Mouse (Mus musculus): ENCODE results near the gene Atp6v0a1.
A peak's percentile ranks its signal among the peaks of the same experiment; 100 is the strongest.

Gene Atp6v0a1

GRCm38 (mm10) chr11:101009046-101009887 lies at the start of gene Atp6v0a1:
TSS of gene Atp6v0a1 (plus strand) at chr11:101009452.
- DNase-seq = peak; percentile 94

DNA sequence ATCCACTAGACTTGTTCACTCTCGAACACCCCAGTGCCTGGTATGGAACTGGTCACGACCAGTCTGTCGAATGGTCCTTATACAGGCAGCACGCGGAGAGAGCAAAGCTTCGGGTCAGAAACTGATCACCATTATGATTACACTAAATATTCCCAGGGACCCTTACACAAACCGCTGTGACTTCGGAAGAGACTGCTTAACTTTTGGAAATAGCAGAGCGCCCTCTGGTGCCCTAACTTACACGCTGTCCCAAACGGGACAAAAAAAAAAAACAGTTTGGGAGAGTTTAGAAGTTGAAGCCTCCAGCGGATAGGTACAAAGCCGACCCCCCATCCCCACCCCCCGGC lies 49.8 kb upstream of the Atp6v0a1 start:
- peak; percentile 85 for DNase-seq

DNA sequence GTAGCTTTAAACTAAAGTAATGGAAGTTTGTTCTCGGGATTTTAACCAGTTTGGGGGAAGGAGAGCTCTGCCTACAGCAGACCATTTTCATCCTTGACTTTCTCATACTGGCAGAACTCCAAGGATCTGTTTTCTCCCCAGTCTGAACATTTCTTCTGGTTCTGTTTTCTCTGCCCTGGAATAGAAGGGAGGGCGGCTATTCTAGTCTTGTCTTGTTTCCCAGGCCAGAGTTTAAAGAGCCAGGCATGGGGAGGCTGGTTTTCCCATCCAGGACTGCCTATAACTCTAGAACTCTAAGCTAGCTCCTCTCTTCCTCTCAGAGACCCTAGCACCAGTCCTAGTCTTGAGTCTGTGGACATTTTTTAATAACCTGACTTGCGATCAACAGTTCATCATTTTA lies 49.4 kb upstream of the Atp6v0a1 start:
- DNase-seq = no peak

DNA sequence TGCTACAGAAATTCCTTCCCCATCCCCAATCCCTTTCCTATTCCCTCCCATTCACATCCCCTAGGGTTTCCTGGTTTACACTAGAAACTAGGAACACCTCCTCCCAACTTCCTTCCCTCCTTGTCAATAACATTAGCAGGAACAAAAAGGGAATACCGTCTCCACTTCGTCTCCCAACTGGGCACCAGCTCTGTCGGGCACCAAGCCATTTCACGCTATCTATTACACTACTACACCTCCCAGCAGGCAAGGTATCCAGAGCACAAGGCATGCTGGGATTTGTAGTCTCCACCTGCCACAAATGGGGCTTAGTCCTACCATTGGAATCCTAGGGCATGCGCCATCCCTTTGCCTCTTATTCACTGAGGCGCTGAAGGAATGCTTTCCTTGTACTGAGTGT lies 48.7 kb upstream of the Atp6v0a1 start:
- DNase-seq = peak; percentile 41

- no peak for DNase-seq
These were observed 46.8 kb upstream of the Atp6v0a1 start for GRCm38 (mm10) chr11:100962371-100962911.

DNA sequence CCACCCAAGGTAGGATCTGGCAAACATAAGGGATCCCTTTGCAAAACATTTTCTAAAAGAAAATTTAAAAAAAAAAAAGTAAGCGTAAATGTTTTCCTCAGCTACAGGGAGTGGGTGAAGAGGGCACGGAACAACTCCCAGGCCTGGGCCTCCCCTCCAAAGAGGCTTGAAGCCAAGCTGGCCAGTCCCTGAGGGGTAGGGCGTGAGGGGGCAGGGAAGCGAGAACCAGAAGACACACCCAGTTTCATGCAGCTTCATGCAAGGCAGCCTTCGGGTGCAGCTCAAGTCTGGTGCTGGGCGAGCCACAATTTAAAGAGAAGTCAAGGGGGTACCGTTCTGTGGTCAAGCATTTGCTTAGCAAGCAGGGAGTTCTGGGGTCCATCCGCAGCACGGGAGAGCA lies 45.6 kb upstream of the Atp6v0a1 start:
- no peak for DNase-seq

DNA sequence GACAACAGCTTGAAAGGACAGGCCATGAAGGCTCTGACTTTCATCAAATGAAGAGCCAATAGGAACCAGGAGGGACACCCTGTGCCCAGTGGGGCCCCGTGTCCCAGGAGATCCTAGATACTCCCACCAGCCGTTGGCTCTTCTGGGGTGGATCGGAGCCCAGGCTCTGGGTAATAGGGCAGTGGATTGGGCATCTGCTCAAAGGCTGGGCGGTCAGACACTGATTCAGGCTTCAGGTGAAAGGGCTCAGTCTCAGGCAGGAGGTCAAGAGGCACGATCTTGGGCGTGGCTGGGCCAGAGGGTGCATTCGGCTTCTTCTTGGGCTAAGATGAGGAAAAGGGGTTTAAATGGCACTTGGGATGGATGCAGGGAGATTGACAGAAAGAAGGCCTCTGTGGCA lies 45.1 kb upstream of the Atp6v0a1 start:
- no peak for DNase-seq

GRCm38 (mm10) chr11:100964901-100965542 lies 44.2 kb upstream of the Atp6v0a1 start:
- no peak for DNase-seq

GRCm38 (mm10) chr11:100965760-100966159 lies 43.5 kb upstream of the Atp6v0a1 start:
- DNase-seq = no peak

DNA sequence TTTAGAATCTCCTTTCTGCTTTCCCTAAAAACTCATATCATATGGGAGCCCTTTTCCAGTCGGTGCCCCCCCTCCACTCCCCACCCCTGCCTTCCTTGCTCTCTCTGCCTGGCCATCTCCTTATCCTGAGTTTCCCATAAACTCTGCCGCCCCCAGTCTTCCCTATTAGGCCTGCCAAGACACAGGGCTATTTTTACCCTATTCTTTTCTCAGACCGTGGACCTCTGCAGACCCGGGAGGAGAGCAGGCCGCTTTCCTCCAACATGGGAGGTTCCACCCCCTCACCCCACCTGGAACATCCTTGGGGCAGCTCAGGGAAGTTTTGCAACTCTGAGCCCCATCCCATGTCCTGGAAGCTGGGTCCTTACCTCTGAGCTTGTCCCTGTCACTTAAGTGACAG lies 41.9 kb upstream of the Atp6v0a1 start:
- no peak for DNase-seq

DNA sequence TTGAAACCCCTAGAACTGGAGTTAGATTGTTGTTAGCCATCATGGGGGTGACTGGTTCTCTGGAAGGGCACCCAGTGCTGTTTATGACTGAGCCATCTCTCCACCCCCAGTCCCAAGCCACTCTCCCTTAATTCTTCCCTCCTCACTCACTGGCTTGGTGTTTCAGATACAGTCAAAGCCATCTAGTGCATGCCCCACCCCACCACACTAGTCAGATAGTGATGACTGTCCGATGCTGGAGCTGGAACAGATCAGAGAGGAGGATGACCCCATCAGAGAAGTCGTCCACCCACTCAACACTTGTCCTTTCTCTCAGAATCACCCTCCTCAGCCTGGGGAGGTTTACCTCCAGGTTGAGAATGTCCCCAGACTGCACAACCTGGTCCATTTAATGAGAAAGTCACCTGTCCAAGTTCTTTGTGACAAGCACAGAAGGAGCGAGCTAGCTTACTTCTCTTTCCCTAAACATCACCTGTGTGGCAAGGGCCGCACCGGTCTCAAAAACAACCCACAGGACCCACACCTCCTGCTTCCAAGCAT lies 41.3 kb upstream of the Atp6v0a1 start:
- DNase-seq = no peak

GRCm38 (mm10) chr11:100968501-100968900 lies 40.8 kb upstream of the Atp6v0a1 start:
- DNase-seq = no peak

DNA sequence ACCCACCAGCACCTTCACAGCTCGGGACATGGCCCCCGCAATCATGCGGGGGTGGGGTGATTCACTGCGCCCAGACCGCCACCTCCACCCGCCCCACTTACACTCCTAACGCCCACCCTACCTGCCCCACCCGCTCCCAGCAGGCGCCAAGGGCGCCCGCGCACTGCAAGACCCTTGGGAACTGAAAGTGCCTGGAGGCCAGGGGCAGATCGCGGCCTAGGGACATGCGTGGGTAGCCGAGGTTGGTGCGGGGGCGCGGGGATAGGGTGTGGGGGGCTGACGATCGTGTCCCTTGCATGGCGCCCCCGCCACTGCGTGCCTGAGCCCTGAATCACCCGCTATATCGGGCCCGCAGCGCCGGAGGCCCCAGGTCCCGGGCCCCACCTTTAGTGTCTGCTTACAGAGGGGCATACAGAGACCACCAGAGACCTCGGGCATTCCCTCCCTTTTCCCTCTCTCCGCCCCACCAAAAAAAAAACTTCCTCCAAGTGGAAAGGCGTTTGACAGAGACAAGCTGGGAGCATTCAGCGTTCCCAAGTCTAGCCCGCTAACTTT lies 40.0 kb upstream of the Atp6v0a1 start:
- DNase-seq = peak; percentile 38

DNA sequence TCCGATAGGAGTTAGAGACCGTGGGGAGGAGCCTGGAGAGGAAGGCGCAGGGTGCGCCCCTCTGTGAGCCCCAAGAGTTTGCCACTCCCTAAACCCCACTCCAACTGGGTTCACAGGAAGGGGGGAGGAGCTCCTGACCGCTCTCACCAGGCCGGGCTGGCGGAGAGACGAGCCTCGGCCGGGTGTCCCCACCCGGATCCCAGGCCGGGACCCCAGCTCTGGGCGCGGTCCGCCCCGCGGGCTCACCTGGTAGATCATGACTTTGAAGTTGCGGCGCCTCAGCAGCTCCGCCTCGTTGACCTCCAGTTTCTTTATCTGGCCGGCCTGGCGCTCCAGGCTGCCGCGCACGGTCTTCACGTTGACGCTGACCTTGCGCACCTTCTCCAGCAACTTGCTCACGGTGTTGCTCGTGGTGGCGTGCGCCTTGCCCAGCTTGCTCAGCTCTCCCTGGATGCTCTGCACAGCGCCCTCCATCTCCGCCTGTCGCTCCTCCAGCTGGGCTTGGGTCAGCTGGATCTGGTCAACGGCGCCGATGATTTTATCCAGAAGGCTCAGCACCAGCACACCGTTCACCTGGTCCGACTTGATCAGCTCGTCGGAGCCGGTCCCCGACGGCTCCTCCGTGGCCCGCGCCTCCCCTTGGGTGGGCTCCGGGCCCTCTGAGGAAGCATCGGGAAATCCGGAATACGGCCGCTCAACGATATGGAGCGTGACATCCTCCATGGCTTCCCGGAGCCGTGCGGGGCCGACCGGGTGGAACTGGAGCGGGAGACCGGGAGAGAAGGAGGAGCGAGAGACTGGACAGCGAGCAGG lies 39.3 kb upstream of the Atp6v0a1 start:
- DNase-seq = peak; percentile 35

- DNase-seq = peak; percentile 34
These were observed 38.7 kb upstream of the Atp6v0a1 start, which contains the start of gene Cavin1 for GRCm38 (mm10) chr11:100970557-100970937. TSS of gene Cavin1 (minus strand) at chr11:100970887.

DNA sequence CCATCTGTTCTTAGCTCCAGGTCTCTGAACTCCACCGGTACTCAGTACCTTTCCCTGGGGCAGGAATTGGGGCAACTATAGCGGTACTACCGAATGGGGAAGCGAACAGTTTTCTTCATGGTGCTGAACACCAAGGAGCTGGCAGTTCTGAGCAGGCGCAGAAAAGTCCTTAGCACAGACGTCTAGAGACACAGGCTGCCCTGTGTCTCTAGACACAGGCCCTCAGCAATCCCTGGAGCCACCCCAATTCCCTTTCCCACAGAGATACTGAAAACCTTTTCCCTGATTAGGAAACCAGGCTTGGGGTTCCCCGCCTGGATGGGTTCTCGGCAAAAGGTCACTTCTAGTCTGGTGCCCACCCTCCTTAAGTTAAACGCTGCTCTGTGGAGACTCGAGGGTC lies 37.8 kb upstream of the Atp6v0a1 start:
- DNase-seq = no peak

- DNase-seq = no peak
These were observed 36.0 kb upstream of the Atp6v0a1 start for GRCm38 (mm10) chr11:100973245-100973644.

GRCm38 (mm10) chr11:100974381-100974970 lies 34.8 kb upstream of the Atp6v0a1 start:
- no peak for DNase-seq

GRCm38 (mm10) chr11:100975241-100975640 lies 34.0 kb upstream of the Atp6v0a1 start:
- no peak for DNase-seq

GRCm38 (mm10) chr11:100979887-100980286 lies 29.4 kb upstream of the Atp6v0a1 start:
- DNase-seq = no peak

GRCm38 (mm10) chr11:100980438-100980837 lies 28.8 kb upstream of the Atp6v0a1 start:
- no peak for DNase-seq

DNA sequence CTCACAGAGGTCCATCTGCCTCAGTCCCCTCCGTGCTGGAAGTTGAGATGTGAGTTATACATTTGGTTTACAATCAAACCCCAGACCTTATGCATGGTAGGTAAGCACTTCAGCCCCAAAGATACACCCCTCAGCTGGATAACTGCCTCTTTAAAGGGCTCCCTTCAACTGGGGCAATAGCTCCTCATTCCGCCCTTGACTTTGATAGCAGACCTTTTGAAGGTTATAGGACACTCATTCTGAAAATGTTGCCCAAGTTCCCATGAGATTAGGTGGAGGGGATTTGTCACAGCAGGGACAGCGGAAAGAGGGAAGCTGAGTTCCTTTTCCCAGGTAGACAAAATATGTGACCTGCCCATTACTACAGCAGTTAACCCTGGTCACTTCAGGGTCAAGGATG lies 28.0 kb upstream of the Atp6v0a1 start:
- DNase-seq = no peak
